Mouse (Mus musculus) liver, embryonic 15.5 days (tissue): Measurements from ENCODE around the gene Tmem156. TPM values are rescaled to one million over a fixed set of nuclear protein-coding genes. Genes with fewer than 3 reads are reported as not detected.

Experiments used
- polyA plus RNA-seq: library from polyadenylated mRNA; unstranded; fragments of >200 nt; fragmentation: Nextera tagmentation; extraction: Ambion mirVana; gene quantifications from 2 replicates; pipeline ENCODE4 v1.2.1, GENCODE M21; 2015

Gene Tmem156
- polyA plus RNA-seq, 1 experiment from 2014 or later: 0.89 TPM

Other genes starting within 250 kb of the Tmem156 start
- gene Tlr1, start 158.6 kb downstream of the Tmem156 start, polyA plus RNA-seq: 1.0 and 1.5 TPM in 2 replicates
- 0.47 and 0.60 TPM in 2 replicates for gene Tlr6, start 132.0 kb downstream of the Tmem156 start, polyA plus RNA-seq
- 11.9 and 12.7 TPM in 2 replicates for gene Fam114a1, start 122.1 kb downstream of the Tmem156 start, polyA plus RNA-seq
- 4.1 and 4.2 TPM in 2 replicates for gene Klhl5, start 15.4 kb upstream of the Tmem156 start, polyA plus RNA-seq
- gene Wdr19, start 107.6 kb upstream of the Tmem156 start, polyA plus RNA-seq: 0.56 and 0.86 TPM in 2 replicates
- gene Rfc1, start 243.5 kb upstream of the Tmem156 start, polyA plus RNA-seq: 25.7 and 34.8 TPM in 2 replicates